Comparison of ENCODE assay signal across 23 mouse cellular contexts in genomic region chr2:50013248-50013647, GRCm38 (mm10). TPM values are rescaled to one million over a fixed set of nuclear protein-coding genes. Genes with fewer than 3 reads are reported as not detected.
A peak's percentile ranks its signal among the peaks of the same experiment; 100 is the strongest.
DNase-seq lines count a peak whose midpoint lies in the region; TF ChIP-seq lines count a peak whose summit lies in the region.
"Had no signal": no experiment of that assay in that cellular context is flagged by ENCODE, and none has a peak within 500 bp of the region (broad histone marks: within the 10 kb centered on the region; RNA-seq: fewer than 3 reads in every experiment).

No protein-coding gene starts in this region.

- intact Hi-C loops in left cerebral cortex, postnatal 36 days (cut with DNase I): no loop called here
- intact Hi-C loops in gastrocnemius, adult 2 months (cut with DNase I): no loop called here

- H3K27ac ChIP-seq in gastrocnemius, adult 2 months: no peak overlapping the region
- H3K27ac ChIP-seq: embryonic facial prominence, embryonic 15.5 days; forebrain, embryonic 12.5 days; hindbrain, postnatal 0 days; limb, embryonic 13.5 days; midbrain, embryonic 13.5 days; stomach, embryonic 15.5 days had no signal

- no peak overlapping the region for H3K4me3 ChIP-seq in gastrocnemius, adult 2 months
- H3K4me3 ChIP-seq: embryonic facial prominence, embryonic 15.5 days; forebrain, embryonic 12.5 days; heart, embryonic 12.5 days; limb, embryonic 13.5 days; midbrain, embryonic 13.5 days; stomach, embryonic 15.5 days had no signal

- TF ChIP-seq CTCF in gastrocnemius, adult 2 months (IDR thresholded peaks at IDR 0.05): no peak

- DNase-seq in right cerebral cortex, adult 18-20 months: peak; percentile 79
- no peak for DNase-seq in right cerebral cortex, postnatal 4 days
- DNase-seq in layer of hippocampus, adult 9-10 months (ENCODE audit: low spot score): peak; percentile 21
- peak; percentile 56 to 62 for DNase-seq in left cerebral cortex, postnatal 36 days (ENCODE audit: low spot score in 2 of 2)
- DNase-seq in gastrocnemius, adult 2 months: no peak
- no peak for DNase-seq in adipocyte (ENCODE audit: low spot score)
- no peak for DNase-seq in ovary, postnatal 36 days (ENCODE audit: low spot score)
- DNase-seq: adrenal gland, adult 2 months; cerebellum, adult 2 months; gastrocnemius, postnatal 36 days; heart, postnatal 36 days; kidney, adult 18-20 months; kidney, postnatal 4 days; lung, postnatal 14 days; thymus, postnatal 4 days had no signal

RNA-seq across cellular contexts. Expression of gene Lypd6, which starts 53.0 kb away (rescaled TPM):
- total RNA-seq in left cerebral cortex, postnatal 36 days (2021): 10 to 100 TPM; 19.1 to 24.1 TPM
- 1 to 10 TPM in 1 of 2 experiments, under 1 TPM in 1; 0.82 to 1.3 TPM for total RNA-seq in gastrocnemius, adult 2 months (2021)
- total RNA-seq: common myeloid progenitor, adult 5-6 weeks had no signal

Comparison
In these comparisons a context has a peak if more than half of its experiments do, and no peak if none do; other contexts are left out.
1. DNase-seq: peak in right cerebral cortex, adult 18-20 months (single experiment), layer of hippocampus, adult 9-10 months (single experiment) and left cerebral cortex, postnatal 36 days (2 of 2); none in right cerebral cortex, postnatal 4 days (single experiment), gastrocnemius, adult 2 months (single experiment), adipocyte (single experiment) and ovary, postnatal 36 days (single experiment).
2. RNA of gene Lypd6, which starts 53.0 kb away (total RNA-seq): 19.1 to 24.1 TPM in left cerebral cortex, postnatal 36 days; 0.82 to 1.3 TPM in gastrocnemius, adult 2 months; every median in the first group is over 4 times any median in the second.